ENCODE assay signal across 27 mouse cellular contexts in genomic region chr4:55517438-55517837, GRCm38 (mm10). TPM values are rescaled to one million over a fixed set of nuclear protein-coding genes. Genes with fewer than 3 reads are reported as not detected.
DNase-seq lines count a peak whose midpoint lies in the region; ATAC-seq and TF ChIP-seq lines count a peak whose summit lies in the region.
"Had no signal": no experiment of that assay in that cellular context is flagged by ENCODE, and none has a peak within 500 bp of the region (broad histone marks: within the 10 kb centered on the region; RNA-seq: fewer than 3 reads in every experiment).

No protein-coding gene starts in this region.

- WGBS in heart, embryonic 10.5 days, result 79% methylated on average over 7 of the region's 7 CpGs

- H3K36me3 ChIP-seq in heart, embryonic 10.5 days, result no peaks in the 10 kb centered on the region
- H3K36me3 ChIP-seq: embryonic facial prominence, embryonic 13.5 days; embryonic facial prominence, embryonic 15.5 days; forebrain, embryonic 10.5 days; forebrain, embryonic 12.5 days; G1E had no signal

- H3K4me3 ChIP-seq in gastrocnemius, adult 2 months, result no peak overlapping the region
- no peak overlapping the region for H3K4me3 ChIP-seq in heart, embryonic 10.5 days
- H3K4me3 ChIP-seq: embryonic facial prominence, embryonic 13.5 days; embryonic facial prominence, embryonic 15.5 days; erythroblast, embryonic 14.5 days; forebrain, embryonic 10.5 days; forebrain, embryonic 12.5 days had no signal

- peak; percentile 39 for DNase-seq in gastrocnemius, adult 2 months
- no peak for DNase-seq in gastrocnemius, adult 18-20 months (ENCODE audit: low spot score)
- DNase-seq in heart, adult 11 months, result peak; percentile 88
- no peak for DNase-seq in heart, adult 9 months (ENCODE audit: low spot score in 2 of 2)
- DNase-seq in heart, postnatal 10 days, result peak; percentile 12 to 29
- no peak for DNase-seq in heart, embryonic 10.5 days (ENCODE audit: low spot score)
- DNase-seq in Patski (ENCODE audit: low read depth, low spot score), result peak; percentile 94
- DNase-seq: adrenal gland, adult 2 months; adrenal gland, postnatal 10 days; adrenal gland, postnatal 25 days; B cell, adult 2 months; cerebellum, adult 11 months; cerebellum, adult 18-20 months; cerebellum, adult 8-10 months; cerebellum, adult 9-11 months; cerebellum, postnatal 14 days; cerebellum, postnatal 36 days; embryo, embryonic 11 days had no signal

- in situ Hi-C loops in Patski (cut with MboI; ENCODE audit: low pct_unique_long_range_greater_than_20kb), result no loop called here

- no peaks in the 10 kb centered on the region for H3K9me3 ChIP-seq in heart, embryonic 10.5 days
- H3K9me3 ChIP-seq: embryonic facial prominence, embryonic 13.5 days; embryonic facial prominence, embryonic 15.5 days; forebrain, embryonic 10.5 days; forebrain, embryonic 12.5 days had no signal

- CTCF ChIA-PET in Patski (lab: Charles Lee), result no interaction called here

- peaks cover 7% of the 10 kb centered on the region; the same call in 1 of the 2 replicates for H3K4me1 ChIP-seq in heart, embryonic 10.5 days

- no peak for TF ChIP-seq CTCF in gastrocnemius, adult 2 months (IDR thresholded peaks at IDR 0.05)
- TF ChIP-seq CTCF in Patski (IDR thresholded peaks at IDR 0.05), result no peak

- no peak overlapping the region for H3K27ac ChIP-seq in gastrocnemius, adult 2 months
- no peak overlapping the region for H3K27ac ChIP-seq in heart, embryonic 10.5 days
- H3K27ac ChIP-seq: embryonic facial prominence, embryonic 13.5 days; embryonic facial prominence, embryonic 15.5 days; forebrain, embryonic 10.5 days; forebrain, embryonic 12.5 days had no signal

- peak; percentile 95 for ATAC-seq in Patski
- ATAC-seq: CD4-positive, CD25-positive, alpha-beta regulatory T cell, adult 4 months; forebrain, embryonic 14.5 days had no signal

- H3K27me3 ChIP-seq in heart, embryonic 10.5 days (ENCODE audit: insufficient read depth, poor library complexity, severe bottlenecking), result peaks cover 44% of the 10 kb centered on the region; the same call in 1 of the 2 replicates
- no peaks in the 10 kb centered on the region for H3K27me3 ChIP-seq in Patski
- H3K27me3 ChIP-seq: CH12.LX; embryonic facial prominence, embryonic 13.5 days; embryonic facial prominence, embryonic 15.5 days had no signal

- intact Hi-C loops in gastrocnemius, adult 2 months (cut with DNase I), result loop anchor here (5.0 kb wide), 1 partner anchor 595 kb away; no protein-coding TSS in a partner anchor
- intact Hi-C loops in heart, postnatal 10 days (cut with DNase I), result loop anchor here (5.0 kb wide), 1 partner anchor 705 kb away; no protein-coding TSS in a partner anchor

- POLR2A ChIA-PET in Patski (lab: Charles Lee), result no interaction called here

RNA-seq across cellular contexts. Expression of gene Klf4, which starts 14.8 kb away (rescaled TPM):
- total RNA-seq in gastrocnemius, adult 2 months (2021), result 10 to 100 TPM in 1 of 2 experiments, 1 to 10 TPM in 1; 8.4 to 40.0 TPM
- total RNA-seq in gastrocnemius, adult 18-20 months (2021), result 10 to 100 TPM; 16.0 to 46.3 TPM
- total RNA-seq in heart, postnatal 10 days (2021), result 10 to 100 TPM; 42.1 to 61.1 TPM
- 2.1 TPM in 2 replicates for polyA plus RNA-seq in heart, embryonic 10.5 days (2016; fragmentation: Nextera tagmentation; extraction: Ambion mirVana)
- polyA plus RNA-seq in Patski (2021), result 23.9 TPM
- total RNA-seq: G1E had no signal

Comparison
In these comparisons a context has a peak if more than half of its experiments do, and no peak if none do; other contexts are left out.
1. DNase-seq: peak in gastrocnemius, adult 2 months (single experiment), heart, adult 11 months (single experiment), heart, postnatal 10 days (2 of 2) and Patski (single experiment); none in gastrocnemius, adult 18-20 months (single experiment), heart, adult 9 months (0 of 2) and heart, embryonic 10.5 days (single experiment).